In the genomic region with DNA sequence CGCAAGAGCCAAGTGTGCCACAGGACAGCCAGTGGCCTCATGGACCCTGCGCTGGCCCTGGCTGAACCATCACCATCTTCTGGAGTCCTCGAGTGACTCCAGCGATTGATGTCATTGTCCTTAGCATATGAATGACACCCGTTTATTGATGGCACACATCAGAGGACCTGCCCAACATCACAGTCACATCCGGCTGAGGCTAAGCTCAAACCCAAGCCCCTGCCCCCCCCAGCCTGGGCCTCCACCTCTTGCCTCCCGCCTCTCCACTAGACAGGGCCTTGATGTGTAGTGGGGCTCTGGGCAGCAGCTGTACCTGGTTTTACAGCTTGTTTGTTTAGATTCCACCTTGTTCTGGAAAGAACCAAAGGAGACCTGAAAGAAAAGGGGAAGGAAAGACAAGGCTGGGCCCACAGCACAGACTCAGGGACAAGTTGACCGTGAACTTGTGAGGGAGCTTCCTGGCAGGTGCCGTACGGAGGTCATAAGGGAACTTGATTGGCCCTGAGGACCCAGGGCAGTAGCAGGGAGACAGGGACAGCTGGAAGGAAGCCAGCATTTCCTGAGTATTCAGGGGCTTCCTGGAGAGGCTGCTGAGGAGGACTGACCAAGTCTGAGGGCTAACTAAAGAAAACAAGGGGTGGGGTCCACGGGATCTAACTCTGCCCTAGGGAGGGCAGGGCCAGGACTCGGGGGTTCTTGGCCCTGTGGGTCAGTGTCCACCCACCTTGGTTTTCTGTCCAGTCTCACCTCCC, we compare ENCODE assay signal across 20 mouse cellular contexts. TPM values are rescaled to one million over a fixed set of nuclear protein-coding genes. Genes with fewer than 3 reads are reported as not detected.
DNase-seq lines count a peak whose midpoint lies in the region; ATAC-seq and TF ChIP-seq lines count a peak whose summit lies in the region.
"Had no signal": no experiment of that assay in that cellular context is flagged by ENCODE, and none has a peak within 500 bp of the region (broad histone marks: within the 10 kb centered on the region; RNA-seq: fewer than 3 reads in every experiment).

No protein-coding gene starts in this region.

- no peak overlapping the region for H3K27ac ChIP-seq in kidney, adult 2 months (ENCODE audit: insufficient read depth, low read depth, low read length)
- H3K27ac ChIP-seq in left cerebral cortex, adult 2 months, result no peak overlapping the region
- H3K27ac ChIP-seq: embryonic facial prominence, embryonic 12.5 days; forebrain, embryonic 12.5 days; heart, embryonic 15.5 days; hindbrain, embryonic 15.5 days; limb, embryonic 13.5 days; midbrain, embryonic 15.5 days had no signal

- WGBS in kidney, adult 2 months, result 68% methylated on average over 12 of the region's 12 CpGs

- DNase-seq in CD4-positive, CD25-positive, alpha-beta regulatory T cell, adult 2 months (ENCODE audit: low read depth, low spot score), result peak; percentile 26
- DNase-seq in kidney, adult 2 months, result peak; percentile 73
- no peak for DNase-seq in kidney, adult 18-20 months
- DNase-seq in 416B (ENCODE audit: low read depth), result peak; percentile 36
- peak; percentile 63 to 66 for DNase-seq in kidney, postnatal 36 days
- no peak for DNase-seq in left cerebral cortex, adult 2 months (ENCODE audit: extremely low spot score in 1 of 2, low spot score in 2 of 2)
- no peak for DNase-seq in right cerebral cortex, postnatal 36 days (ENCODE audit: low spot score in 2 of 2)
- DNase-seq: adrenal gland, postnatal 25 days; cerebellum, postnatal 14 days had no signal

- H3K4me3 ChIP-seq in kidney, adult 2 months (ENCODE audit: insufficient read depth, low read depth, low read length), result no peak overlapping the region
- no peak overlapping the region for H3K4me3 ChIP-seq in left cerebral cortex, adult 2 months
- H3K4me3 ChIP-seq: embryonic facial prominence, embryonic 12.5 days; forebrain, embryonic 12.5 days; heart, embryonic 15.5 days; hindbrain, embryonic 15.5 days; limb, embryonic 13.5 days; midbrain, embryonic 15.5 days had no signal

- intact Hi-C loops in left cerebral cortex, adult 2 months (cut with DNase I), result no loop called here

- no peaks in the 10 kb centered on the region for H3K27me3 ChIP-seq in kidney, adult 2 months (replicated peaks; ENCODE audit: control insufficient read depth, insufficient read depth, low read length)
- H3K27me3 ChIP-seq: heart, embryonic 15.5 days; hindbrain, embryonic 15.5 days had no signal

- no peak for TF ChIP-seq CTCF in kidney, adult 2 months (conservative IDR thresholded peaks at IDR 0.05; ENCODE audit: insufficient read depth, insufficient read length, low read depth, low read length)
- no peak for TF ChIP-seq CTCF in left cerebral cortex, adult 2 months (IDR thresholded peaks at IDR 0.05)

- no peak for TF ChIP-seq POLR2A in kidney, adult 2 months (IDR thresholded peaks at IDR 0.05; ENCODE audit: low read depth, low read length)

- ATAC-seq in CD4-positive, CD25-positive, alpha-beta regulatory T cell, adult 4 months, result no peak
- ATAC-seq: midbrain, embryonic 15.5 days had no signal

- H3K36me3 ChIP-seq in kidney, adult 2 months (ENCODE audit: control insufficient read depth, insufficient read depth, low read length), result no peaks in the 10 kb centered on the region
- H3K36me3 ChIP-seq: embryonic facial prominence, embryonic 12.5 days; forebrain, embryonic 12.5 days; heart, embryonic 15.5 days; hindbrain, embryonic 15.5 days; limb, embryonic 13.5 days; midbrain, embryonic 15.5 days had no signal

- H3K4me1 ChIP-seq in kidney, adult 2 months (ENCODE audit: control insufficient read depth, insufficient read depth, low read length), result peaks cover 7% of the 10 kb centered on the region; the same call in 1 of the 2 replicates

RNA-seq across cellular contexts. Expression of a gene that starts 11.3 kb away (rescaled TPM):
- 1 to 10 TPM; 2.5 to 3.5 TPM for polyA plus RNA-seq in CD4-positive, CD25-positive, alpha-beta regulatory T cell, adult 4 months (2017; shearing (Covaris generic))
- 7.9 and 9.5 TPM in 2 replicates for polyA plus RNA-seq in kidney, adult 2 months (2012; rRNA removed)
- 1 to 10 TPM; 3.0 to 3.4 TPM for total RNA-seq in left cerebral cortex, adult 2 months (2021)

RNA-seq across cellular contexts. Expression of a gene that starts 11.6 kb away (rescaled TPM):
- 10 to 100 TPM; 17.4 to 29.4 TPM for polyA plus RNA-seq in CD4-positive, CD25-positive, alpha-beta regulatory T cell, adult 4 months (2017; shearing (Covaris generic))
- polyA plus RNA-seq in kidney, adult 2 months (2012; rRNA removed), result 32.3 and 40.8 TPM in 2 replicates
- total RNA-seq in left cerebral cortex, adult 2 months (2021), result 10 to 100 TPM in 1 of 2 experiments, 1 to 10 TPM in 1; 8.4 to 10.8 TPM

RNA-seq across cellular contexts. Expression of a gene that starts 25.4 kb away (rescaled TPM):
- under 1 TPM in 1 of 2 experiments, not detected in 1; 0.69 TPM for polyA plus RNA-seq in CD4-positive, CD25-positive, alpha-beta regulatory T cell, adult 4 months (2017; shearing (Covaris generic))
- not detected in 2 replicates for polyA plus RNA-seq in kidney, adult 2 months (2012; rRNA removed)
- not detected for total RNA-seq in left cerebral cortex, adult 2 months (2021)
- total RNA-seq: adrenal gland, postnatal 25 days; left cerebral cortex, adult 18-20 months had no signal
- polyA plus RNA-seq: embryonic facial prominence, embryonic 12.5 days; forebrain, embryonic 12.5 days; heart, embryonic 15.5 days; hindbrain, embryonic 15.5 days; limb, embryonic 13.5 days; midbrain, embryonic 15.5 days; neural tube, embryonic 11.5 days; stomach, embryonic 16.5 days had no signal

RNA-seq across cellular contexts. Expression of a gene that starts 33.5 kb away (rescaled TPM):
- polyA plus RNA-seq in CD4-positive, CD25-positive, alpha-beta regulatory T cell, adult 4 months (2017; shearing (Covaris generic)), result not detected
- not detected in 2 replicates for polyA plus RNA-seq in kidney, adult 2 months (2012; rRNA removed)
- under 1 TPM; 0.93 to 0.94 TPM for total RNA-seq in left cerebral cortex, adult 2 months (2021)
- total RNA-seq: adrenal gland, postnatal 25 days; gastrocnemius, adult 8-10 months had no signal
- polyA plus RNA-seq: heart, embryonic 15.5 days; midbrain, embryonic 15.5 days; neural tube, embryonic 11.5 days had no signal

RNA-seq across cellular contexts. Expression of a gene that starts 46.9 kb away (rescaled TPM):
- not detected for polyA plus RNA-seq in CD4-positive, CD25-positive, alpha-beta regulatory T cell, adult 4 months (2017; shearing (Covaris generic))
- not detected in 2 replicates for polyA plus RNA-seq in kidney, adult 2 months (2012; rRNA removed)
- total RNA-seq in left cerebral cortex, adult 2 months (2021), result not detected
- total RNA-seq: adrenal gland, postnatal 25 days; gastrocnemius, adult 8-10 months; left cerebral cortex, adult 18-20 months had no signal
- polyA plus RNA-seq: embryonic facial prominence, embryonic 12.5 days; forebrain, embryonic 12.5 days; hindbrain, embryonic 15.5 days; limb, embryonic 13.5 days; midbrain, embryonic 15.5 days; neural tube, embryonic 11.5 days; stomach, embryonic 16.5 days had no signal

Comparison
In these comparisons a context has a peak if more than half of its experiments do, and no peak if none do; other contexts are left out.
1. DNase-seq: peak in CD4-positive, CD25-positive, alpha-beta regulatory T cell, adult 2 months (single experiment), kidney, adult 2 months (single experiment), 416B (single experiment) and kidney, postnatal 36 days (2 of 2); none in kidney, adult 18-20 months (single experiment), left cerebral cortex, adult 2 months (0 of 2) and right cerebral cortex, postnatal 36 days (0 of 2).